Mouse (Mus musculus): ENCODE data around the gene Qsox1.

Gene Qsox1

GRCm38 (mm10) chr1:155812581-155813499 is at the start of gene Qsox1:
Qsox1 (minus strand) TSS chr1:155812889.
- peak; percentile 79 for DNase-seq (ENCODE audit: low read depth)

GRCm38 (mm10) chr1:155854926-155855702 is 42.4 kb upstream of the Qsox1 start:
- no peak for DNase-seq (ENCODE audit: low read depth)

GRCm38 (mm10) chr1:155853009-155853408 is 40.3 kb upstream of the Qsox1 start:
- DNase-seq (ENCODE audit: low read depth): no peak

- DNase-seq (ENCODE audit: low read depth): no peak
Observed at GRCm38 (mm10) chr1:155844235-155844634, 31.5 kb upstream of the Qsox1 start.

- DNase-seq (ENCODE audit: low read depth): no peak
Observed at GRCm38 (mm10) chr1:155843538-155843937, 30.8 kb upstream of the Qsox1 start.

GRCm38 (mm10) chr1:155835667-155836066 is 23.0 kb upstream of the Qsox1 start:
- DNase-seq (ENCODE audit: low read depth): no peak

- DNase-seq (ENCODE audit: low read depth): no peak
Observed at GRCm38 (mm10) chr1:155833610-155834009, 20.9 kb upstream of the Qsox1 start.

GRCm38 (mm10) chr1:155831958-155832357 is 19.3 kb upstream of the Qsox1 start:
- DNase-seq (ENCODE audit: low read depth): no peak

GRCm38 (mm10) chr1:155830861-155831260 is 18.2 kb upstream of the Qsox1 start:
- DNase-seq (ENCODE audit: low read depth): no peak

GRCm38 (mm10) chr1:155827703-155828295 is 15.1 kb upstream of the Qsox1 start:
- DNase-seq (ENCODE audit: low read depth): no peak

GRCm38 (mm10) chr1:155826803-155827395 is 14.2 kb upstream of the Qsox1 start:
- no peak for DNase-seq (ENCODE audit: low read depth)

GRCm38 (mm10) chr1:155825940-155826716 is 13.4 kb upstream of the Qsox1 start:
- no peak for DNase-seq (ENCODE audit: low read depth)

- DNase-seq (ENCODE audit: low read depth): no peak
Observed at GRCm38 (mm10) chr1:155820646-155821045, 8.0 kb upstream of the Qsox1 start.

GRCm38 (mm10) chr1:155816167-155816566 is 3.5 kb upstream of the Qsox1 start:
- no peak for DNase-seq (ENCODE audit: low read depth)

GRCm38 (mm10) chr1:155811995-155812580 is 601 bp downstream of the Qsox1 start:
- DNase-seq (ENCODE audit: low read depth): no peak

- no peak for DNase-seq (ENCODE audit: low read depth)
Observed at GRCm38 (mm10) chr1:155810616-155811015, 2.1 kb downstream of the Qsox1 start.

GRCm38 (mm10) chr1:155809706-155810442 is 2.8 kb downstream of the Qsox1 start:
- no peak for DNase-seq (ENCODE audit: low read depth)

- no peak for DNase-seq (ENCODE audit: low read depth)
Observed at GRCm38 (mm10) chr1:155808261-155808660, 4.4 kb downstream of the Qsox1 start.

GRCm38 (mm10) chr1:155805607-155806006 is 7.1 kb downstream of the Qsox1 start:
- no peak for DNase-seq (ENCODE audit: low read depth)

Measured in c-Kit-positive CD71-negative TER-119-negative erythroid progenitor cells, embryonic 14.5 days (primary cell).